Mouse (Mus musculus) lung, postnatal 0 days (tissue): ENCODE results near the gene Rbm25. TPM values are rescaled to one million over a fixed set of nuclear protein-coding genes. Genes with fewer than 3 reads are reported as not detected.

Experiments used
- ATAC-seq: fragments of 200-750 bp; cut with Nextera tagmentation; 2 replicates; pipeline ENCODE4 v1.8.0; 2017; ENCODE audit warnings: moderate library complexity
- DNase-seq: peaks from one replicate; pipeline ENCODE4 v3.0.0-alpha.2; 2016; ENCODE audit warnings: low spot score
- H3K27ac ChIP-seq: fragments of 300-500 bp; sonication (generic); 2 replicates; pipeline ENCODE4 v1.5.1; 2014; ENCODE audit warnings: antibody characterized with exemption, mild to moderate bottlenecking, low read length, mixed read lengths
- H3K27me3 ChIP-seq: fragments of 300-500 bp; sonication (generic); replicated peaks from 2 replicates; pipeline ENCODE4 v1.6.1; 2014; ENCODE audit warnings: low read length, mixed read lengths; ENCODE audit not compliant: insufficient read depth
- H3K36me3 ChIP-seq: fragments of 300-500 bp; sonication (generic); 2 replicates; pipeline ENCODE4 v1.6.1; 2014; ENCODE audit warnings: low read length, mixed read lengths; ENCODE audit not compliant: insufficient read depth
- H3K4me1 ChIP-seq: fragments of 300-500 bp; sonication (generic); 2 replicates; pipeline ENCODE4 v1.6.1; 2014; ENCODE audit warnings: antibody characterized with exemption, low read depth, low read length, mixed read lengths; ENCODE audit not compliant: insufficient read depth
- H3K4me2 ChIP-seq: fragments of 300-500 bp; sonication (generic); replicated peaks from 2 replicates; pipeline ENCODE4 v1.6.1; 2014; ENCODE audit warnings: low read depth, mild to moderate bottlenecking, low read length, moderate library complexity, mixed read lengths
- H3K4me3 ChIP-seq: fragments of 300-500 bp; sonication (generic); 2 replicates; pipeline ENCODE4 v1.5.1; 2014; ENCODE audit warnings: low read depth, low read length
- H3K9ac ChIP-seq: fragments of 300-500 bp; sonication (generic); replicated peaks from 2 replicates; pipeline ENCODE4 v1.6.1; 2014; ENCODE audit warnings: low read depth, mild to moderate bottlenecking
- H3K9me3 ChIP-seq: fragments of 300-500 bp; sonication (generic); 2 replicates; pipeline ENCODE4 v1.6.1; 2016; ENCODE audit warnings: low read length, mixed read lengths
- CTCF ChIP-seq: IDR thresholded peaks from 2 replicates; pipeline ENCODE4 v1.5.1; 2016; ENCODE audit warnings: antibody characterized with exemption, mild to moderate bottlenecking
- EP300 ChIP-seq: IDR thresholded peaks from 2 replicates; pipeline ENCODE4 v1.6.1; 2016; ENCODE audit warnings: antibody characterized with exemption, mild to moderate bottlenecking, control low read depth
- WGBS: fragments of 180-500 bp; shearing (Covaris S2); extraction: QIAGEN DNeasy Blood & Tissue Kit; methylation state at CpG from one replicate; pipeline ENCODE4 v1.1.7; 2014; 5-methylcytosine and 5-hydroxymethylcytosine counted together
- polyA plus RNA-seq: library from polyadenylated mRNA; unstranded; fragments of >200 nt; fragmentation: Nextera tagmentation; extraction: Ambion mirVana; gene quantifications from 2 replicates; pipeline ENCODE4 v1.2.1, GENCODE M21; 2015

The Rbm25 gene
- polyA plus RNA-seq, 1 experiment from 2014 or later: 138 TPM

DNA sequence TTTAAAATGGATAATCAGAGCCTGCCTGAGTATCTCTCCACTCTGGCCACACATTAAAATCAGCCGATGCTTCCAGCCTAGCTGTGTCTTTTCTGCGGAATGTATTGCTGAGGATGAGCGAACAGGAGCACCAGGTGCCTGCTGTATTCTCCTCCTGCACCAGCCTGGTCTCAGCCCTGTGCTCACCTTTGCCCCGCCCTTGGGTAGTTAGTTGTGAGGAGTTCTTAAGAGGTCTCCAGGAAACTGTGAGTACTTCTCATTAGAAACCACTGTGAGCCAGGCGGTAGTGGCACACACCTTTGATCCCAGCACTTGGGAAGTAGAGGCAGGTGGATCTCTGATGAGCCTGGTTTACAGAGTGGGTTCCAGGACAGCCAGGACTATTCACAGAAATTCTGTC is 101.2 kb downstream of the Rbm25 start:
- Histone ChIP-seq H3K4me1 (no peaks in the 10 kb centered on the region), H3K36me3 (peaks cover 40% of the 10 kb centered on the region), H3K27me3 (no peaks in the 10 kb centered on the region), H3K27ac (no peak overlapping the region), H3K9me3 (no peaks in the 10 kb centered on the region), H3K4me2 (no peak overlapping the region), H3K9ac (no peak overlapping the region), H3K4me3 (no peak overlapping the region)
- TF ChIP-seq EP300: no peak
- no peak for TF ChIP-seq CTCF
- 83% methylated on average over 5 of the region's 5 CpGs for WGBS
- ATAC-seq (no peak), DNase-seq (peak; percentile 20)

Other genes with a start within 250 kb of the Rbm25 start
- 1.4 TPM in 2 replicates for gene Dpf3, start 143.5 kb upstream of the Rbm25 start, polyA plus RNA-seq
- 10.4 and 11.3 TPM in 2 replicates for gene Dcaf4, start 110.8 kb upstream of the Rbm25 start, polyA plus RNA-seq
- gene Zfyve1, start 34.0 kb upstream of the Rbm25 start, polyA plus RNA-seq: 12.7 and 13.7 TPM in 2 replicates
- 39.7 and 40.6 TPM in 2 replicates for gene Psen1, start 56.9 kb downstream of the Rbm25 start, polyA plus RNA-seq
- gene Papln, start 132.4 kb downstream of the Rbm25 start, polyA plus RNA-seq: 0.29 and 0.30 TPM in 2 replicates